Mouse (Mus musculus) MEL (cell line): ENCODE data around the gene Pelo.

Experiments used
- CTCF ChIP-seq, 3 experiments: IDR thresholded peaks in 2 of 3; conservative IDR thresholded peaks in 1 of 3; 2 replicates each; pipeline ENCODE4 v1.5.1; 2011 to 2012; ENCODE audit warnings: low read length in 3 of 3, low read depth in 2 of 3, mild to moderate bottlenecking in 2 of 3, improper control_type of control experiment in 1 of 3, inconsistent platforms in 1 of 3, mixed read lengths in 1 of 3, moderate library complexity in 1 of 3; ENCODE audit not compliant: control insufficient read depth in 1 of 3, insufficient read depth in 1 of 3, poor library complexity in 1 of 3, severe bottlenecking in 1 of 3
- EP300 ChIP-seq, 2 experiments: IDR thresholded peaks; 2 replicates each; pipeline ENCODE4 v1.6.1; 2011; ENCODE audit warnings: improper control_type of control experiment in 2 of 2, low read length in 2 of 2, low read depth in 1 of 2, mild to moderate bottlenecking in 1 of 2
- GATA1 ChIP-seq: IDR thresholded peaks from 2 replicates; pipeline ENCODE4 v1.6.1; 2011; ENCODE audit warnings: low read depth, low read length, improper control_type of control experiment
- KAT2A ChIP-seq: conservative IDR thresholded peaks from 2 replicates; pipeline ENCODE4 v1.6.1; 2012; ENCODE audit warnings: low read depth, low read length, improper control_type of control experiment, inconsistent platforms
- MAFK ChIP-seq: IDR thresholded peaks from 2 replicates; pipeline ENCODE4 v1.6.1; 2011; ENCODE audit warnings: low read depth, mild to moderate bottlenecking, low read length, improper control_type of control experiment, borderline replicate concordance
- MAX ChIP-seq: IDR thresholded peaks from 2 replicates; pipeline ENCODE4 v1.6.1; 2011; ENCODE audit warnings: low read length, improper control_type of control experiment
- POLR2AphosphoS5 ChIP-seq: IDR thresholded peaks from 2 replicates; pipeline ENCODE4 v1.6.1; 2012; ENCODE audit warnings: low read depth, borderline replicate concordance, mild to moderate bottlenecking, inconsistent platforms, low read length, moderate library complexity, mixed read lengths
- RAD21 ChIP-seq: IDR thresholded peaks from 2 replicates; pipeline ENCODE4 v1.6.1; 2011; ENCODE audit warnings: mild to moderate bottlenecking, low read depth, low read length, improper control_type of control experiment
- ZC3H11A ChIP-seq: IDR thresholded peaks from 2 replicates; pipeline ENCODE4 v1.6.1; 2012; ENCODE audit warnings: low read depth, mild to moderate bottlenecking, inconsistent platforms, low read length, improper control_type of control experiment
- ZKSCAN1 ChIP-seq: IDR thresholded peaks from 2 replicates; pipeline ENCODE4 v1.6.1; 2012; ENCODE audit warnings: low read depth, mild to moderate bottlenecking, inconsistent platforms, low read length, improper control_type of control experiment, moderate library complexity

GRCm38 (mm10) chr13:115079996-115080585 is 9.9 kb downstream of the Pelo start:
- no peak for TF ChIP-seq ZKSCAN1
- no peak for TF ChIP-seq CTCF (IDR thresholded peaks at IDR 0.05 in 2 of 3, conservative IDR thresholded peaks at IDR 0.05 in 1 of 3; ENCODE audit: control insufficient read depth in 1 of 3, insufficient read depth in 1 of 3, low read depth in 2 of 3, low read length in 3 of 3, poor library complexity in 1 of 3, severe bottlenecking in 1 of 3)
- TF ChIP-seq MAX, result no peak
- no peak for TF ChIP-seq ZC3H11A
- TF ChIP-seq EP300 (IDR thresholded peaks at IDR 0.05; ENCODE audit: low read depth in 1 of 2, low read length in 2 of 2), result no peak
- no peak for TF ChIP-seq GATA1
- TF ChIP-seq POLR2AphosphoS5, result no peak
- TF ChIP-seq RAD21, result no peak
- no peak for TF ChIP-seq KAT2A
- TF ChIP-seq MAFK, result no peak
